Comparison of ENCODE assay signal across 10 mouse cellular contexts in genomic region chr17:50236702-50237435, GRCm38 (mm10). TPM values are rescaled to one million over a fixed set of nuclear protein-coding genes. Genes with fewer than 3 reads are reported as not detected.
A peak's percentile ranks its signal among the peaks of the same experiment; 100 is the strongest.
DNase-seq lines count a peak whose midpoint lies in the region; ATAC-seq and TF ChIP-seq lines count a peak whose summit lies in the region.
"Had no signal": no experiment of that assay in that cellular context is flagged by ENCODE, and none has a peak within 500 bp of the region (broad histone marks: within the 10 kb centered on the region; RNA-seq: fewer than 3 reads in every experiment).

No protein-coding gene starts in this region.

- TF ChIP-seq POLR2A in cerebellum, adult 2 months (IDR thresholded peaks at IDR 0.05; ENCODE audit: borderline replicate concordance, insufficient read depth, low read length) = no peak

- ATAC-seq in forebrain, embryonic 13.5 days = peak; percentile 89
- peak; percentile 86 for ATAC-seq in midbrain, embryonic 12.5 days (ENCODE audit: low FRiP score, low read depth)
- ATAC-seq in intestine, embryonic 16.5 days = no peak
- ATAC-seq in megakaryocyte, adult 5-6 weeks (ENCODE audit: poor library complexity, severe bottlenecking) = no peak

- H3K4me3 ChIP-seq in cerebellum, adult 2 months (replicated peaks; ENCODE audit: insufficient read depth, low read depth, low read length) = no peak overlapping the region
- H3K4me3 ChIP-seq in forebrain, embryonic 13.5 days = no peak overlapping the region
- no peak overlapping the region for H3K4me3 ChIP-seq in midbrain, embryonic 12.5 days
- H3K4me3 ChIP-seq in intestine, embryonic 16.5 days (ENCODE audit: low read length) = no peak overlapping the region
- H3K4me3 ChIP-seq: liver, embryonic 13.5 days had no signal

- H3K27me3 ChIP-seq in cerebellum, adult 2 months (ENCODE audit: control insufficient read depth, insufficient read depth, low read length) = no peaks in the 10 kb centered on the region
- H3K27me3 ChIP-seq in forebrain, embryonic 13.5 days = 0 out of 2 replicates have a peak, but pooled peaks cover 5% of the 10 kb centered on the region
- H3K27me3 ChIP-seq in midbrain, embryonic 12.5 days = peaks cover 20% of the 10 kb centered on the region
- no peaks in the 10 kb centered on the region for H3K27me3 ChIP-seq in intestine, embryonic 16.5 days (replicated peaks; ENCODE audit: control insufficient read depth, insufficient read depth, low read length)
- H3K27me3 ChIP-seq: liver, embryonic 13.5 days had no signal

- peak; percentile 57 for DNase-seq in Muller cell, postnatal 12 days (ENCODE audit: inconsistent ontology term)
- DNase-seq in cerebellum, adult 2 months = peak; percentile 15 to 28
- no peak for DNase-seq in spleen, postnatal 14 days (ENCODE audit: low spot score in 2 of 2)
- no peak for DNase-seq in left cerebral cortex, adult 8-10 months (ENCODE audit: low spot score in 2 of 2)

- no peak overlapping the region for H3K27ac ChIP-seq in cerebellum, adult 2 months (ENCODE audit: insufficient read depth, low read length)
- H3K27ac ChIP-seq in forebrain, embryonic 13.5 days = peak overlapping the region; percentile 82
- peak overlapping the region; percentile 85 for H3K27ac ChIP-seq in midbrain, embryonic 12.5 days (replicated peaks)
- no peak overlapping the region for H3K27ac ChIP-seq in intestine, embryonic 16.5 days (ENCODE audit: low read length)
- H3K27ac ChIP-seq: liver, embryonic 13.5 days had no signal

- peak overlapping the region; percentile 37 for H3K4me2 ChIP-seq in forebrain, embryonic 13.5 days
- H3K4me2 ChIP-seq in midbrain, embryonic 12.5 days (replicated peaks) = peak overlapping the region; percentile 30
- H3K4me2 ChIP-seq in intestine, embryonic 16.5 days (ENCODE audit: low read depth, low read length) = no peak overlapping the region
- H3K4me2 ChIP-seq: liver, embryonic 13.5 days had no signal

- no peaks in the 10 kb centered on the region for H3K9me3 ChIP-seq in forebrain, embryonic 13.5 days (replicated peaks)
- H3K9me3 ChIP-seq in midbrain, embryonic 12.5 days = no peaks in the 10 kb centered on the region
- H3K9me3 ChIP-seq in intestine, embryonic 16.5 days (ENCODE audit: control insufficient read depth, low read length) = no peaks in the 10 kb centered on the region
- H3K9me3 ChIP-seq: liver, embryonic 13.5 days had no signal

- H3K36me3 ChIP-seq in forebrain, embryonic 13.5 days (ENCODE audit: poor library complexity, severe bottlenecking) = no peaks in the 10 kb centered on the region
- no peaks in the 10 kb centered on the region for H3K36me3 ChIP-seq in midbrain, embryonic 12.5 days
- H3K36me3 ChIP-seq in intestine, embryonic 16.5 days (ENCODE audit: control insufficient read depth, insufficient read depth, low read length) = no peaks in the 10 kb centered on the region
- H3K36me3 ChIP-seq: liver, embryonic 13.5 days had no signal

- peak overlapping the region; percentile 37 for H3K9ac ChIP-seq in forebrain, embryonic 13.5 days
- H3K9ac ChIP-seq in midbrain, embryonic 12.5 days (replicated peaks) = peak overlapping the region; percentile 32; the same call in 1 of the 2 replicates
- H3K9ac ChIP-seq in intestine, embryonic 16.5 days (ENCODE audit: low read depth, low read length) = no peak overlapping the region
- H3K9ac ChIP-seq: liver, embryonic 13.5 days had no signal

- peaks cover 4% of the 10 kb centered on the region; the same call in 1 of the 2 replicates for H3K4me1 ChIP-seq in cerebellum, adult 2 months (ENCODE audit: control insufficient read depth, insufficient read depth, low read length)
- peaks cover 22% of the 10 kb centered on the region for H3K4me1 ChIP-seq in forebrain, embryonic 13.5 days
- peaks cover 14% of the 10 kb centered on the region for H3K4me1 ChIP-seq in midbrain, embryonic 12.5 days
- no peaks in the 10 kb centered on the region for H3K4me1 ChIP-seq in intestine, embryonic 16.5 days (ENCODE audit: control insufficient read depth, insufficient read depth, low read length)

- no peak for TF ChIP-seq CTCF in cerebellum, adult 2 months (IDR thresholded peaks at IDR 0.05; ENCODE audit: borderline replicate concordance, insufficient read depth, low read depth, low read length)

- WGBS in cerebellum, adult 2 months = 42% methylated on average over 9 of the region's 9 CpGs
- WGBS in forebrain, embryonic 13.5 days = 7% methylated on average over 9 of the region's 9 CpGs
- WGBS in midbrain, embryonic 12.5 days = 16% methylated on average over 9 of the region's 9 CpGs
- 53% methylated on average over 9 of the region's 9 CpGs for WGBS in intestine, embryonic 16.5 days

RNA-seq across cellular contexts. Expression of gene Rftn1, which starts 46.4 kb away (rescaled TPM):
- 13.7 and 16.8 TPM in 2 replicates for polyA plus RNA-seq in cerebellum, adult 2 months (2012; rRNA removed)
- polyA plus RNA-seq in forebrain, embryonic 13.5 days (2015; fragmentation: Nextera tagmentation; extraction: Ambion mirVana) = 15.3 and 18.7 TPM in 2 replicates
- 4.5 and 7.1 TPM in 2 replicates for polyA plus RNA-seq in midbrain, embryonic 12.5 days (2016; fragmentation: Nextera tagmentation; extraction: Ambion mirVana)
- polyA plus RNA-seq in intestine, embryonic 16.5 days (2015; fragmentation: Nextera tagmentation; extraction: Ambion mirVana) = 9.0 and 9.3 TPM in 2 replicates
- total RNA-seq in megakaryocyte, adult 5-6 weeks (2015) = 12.0 and 13.0 TPM in 2 replicates
- total RNA-seq in megakaryocyte, adult 5-6 weeks (2017) = 23.1 and 29.0 TPM in 2 replicates
- total RNA-seq in left cerebral cortex, adult 8-10 months (2022) = 10 to 100 TPM; 11.5 to 15.3 (median 13.1) TPM

RNA-seq across cellular contexts. Expression of gene Dazl, which starts 56.6 kb away (rescaled TPM):
- 0.24 and 0.25 TPM in 2 replicates for polyA plus RNA-seq in cerebellum, adult 2 months (2012; rRNA removed)
- polyA plus RNA-seq in forebrain, embryonic 13.5 days (2015; fragmentation: Nextera tagmentation; extraction: Ambion mirVana) = 0.18 and 0.50 TPM in 2 replicates
- polyA plus RNA-seq in midbrain, embryonic 12.5 days (2016; fragmentation: Nextera tagmentation; extraction: Ambion mirVana) = 0.09 TPM in 1 of 2 replicates, not detected in the other
- polyA plus RNA-seq in intestine, embryonic 16.5 days (2015; fragmentation: Nextera tagmentation; extraction: Ambion mirVana) = 0.20 and 0.60 TPM in 2 replicates
- 0.13 TPM in 1 of 2 replicates, not detected in the other for total RNA-seq in megakaryocyte, adult 5-6 weeks (2015)
- not detected in 2 replicates for total RNA-seq in megakaryocyte, adult 5-6 weeks (2017)
- total RNA-seq in left cerebral cortex, adult 8-10 months (2022) = 1 to 10 TPM; 3.7 to 5.0 (median 4.4) TPM
- total RNA-seq: common myeloid progenitor, adult 5-6 weeks had no signal

Comparison
In these comparisons a context has a peak if more than half of its experiments do, and no peak if none do; other contexts are left out.
1. DNase-seq: peak in Muller cell, postnatal 12 days (single experiment) and cerebellum, adult 2 months (2 of 2); none in spleen, postnatal 14 days (0 of 2) and left cerebral cortex, adult 8-10 months (0 of 2).
2. H3K27ac ChIP-seq: peak in forebrain, embryonic 13.5 days (single experiment) and midbrain, embryonic 12.5 days (single experiment); none in cerebellum, adult 2 months (single experiment) and intestine, embryonic 16.5 days (single experiment).
3. ATAC-seq: peak in forebrain, embryonic 13.5 days (single experiment) and midbrain, embryonic 12.5 days (single experiment); none in intestine, embryonic 16.5 days (single experiment) and megakaryocyte, adult 5-6 weeks (single experiment).